Mouse (Mus musculus) cerebellum, adult 2 months (tissue): ENCODE data around the gene Gm6176.
"Not testable (repeated sequence)": the region's sequence is repeated elsewhere in the genome, so short reads cannot be mapped to it uniquely, and the experiment has no call there.

Experiments
- CTCF ChIP-seq: fragments of 200-500 bp; IDR thresholded peaks from 2 replicates; pipeline ENCODE4 v1.5.1; 2011; ENCODE audit warnings: low read depth, mild to moderate bottlenecking, control low read depth, low read length, moderate library complexity, borderline replicate concordance; ENCODE audit not compliant: insufficient read depth
- POLR2A ChIP-seq: fragments of 200-500 bp; IDR thresholded peaks from 2 replicates; pipeline ENCODE4 v1.6.1; 2011; ENCODE audit warnings: low read length, control low read depth, borderline replicate concordance; ENCODE audit not compliant: insufficient read depth

DNA sequence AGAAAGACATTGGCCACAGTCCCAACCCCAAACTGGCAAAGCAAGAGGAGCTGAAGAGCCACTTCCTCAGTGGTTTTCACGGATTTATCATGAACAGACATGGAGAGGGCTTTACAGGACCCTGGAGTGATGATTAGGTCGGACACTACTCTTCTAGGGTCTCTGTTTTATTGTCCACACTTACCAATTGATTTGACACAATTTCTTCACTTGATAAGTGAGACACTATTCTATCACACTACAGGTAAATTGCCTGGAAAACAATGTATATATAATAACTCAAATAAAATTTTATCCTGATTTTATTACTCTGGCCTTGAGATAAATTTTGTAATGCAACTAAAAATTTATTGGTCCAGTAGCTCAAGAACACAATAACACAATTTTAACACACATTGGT is 27.3 kb downstream of the Gm6176 start, which contains the start of gene Vmn1r138:
- not testable (repeated sequence) for TF ChIP-seq POLR2A, CTCF
